Comparison of ENCODE assay signal across 9 mouse cellular contexts in the genomic region with DNA sequence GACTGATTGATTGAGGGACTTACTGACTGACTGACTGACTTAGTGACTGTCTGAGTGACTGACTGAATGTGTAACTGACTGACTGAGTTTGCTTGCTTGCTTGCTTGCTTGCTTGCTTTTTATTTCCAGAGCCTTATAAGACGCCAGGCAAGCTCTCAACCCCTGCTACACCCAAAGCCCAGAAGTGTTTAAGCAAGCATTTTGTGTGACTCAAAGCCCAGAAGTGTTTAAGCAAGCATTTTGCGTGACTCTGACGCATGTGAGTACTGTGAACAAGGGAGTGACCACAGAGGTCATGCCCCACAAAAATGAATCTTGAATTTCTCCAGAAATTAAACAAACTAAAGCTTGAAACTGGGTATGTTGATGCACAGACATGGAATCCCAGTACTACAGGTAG. TPM values are rescaled to one million over a fixed set of nuclear protein-coding genes. Genes with fewer than 3 reads are reported as not detected.
DNase-seq lines count a peak whose midpoint lies in the region; ATAC-seq lines count a peak whose summit lies in the region.
"Had no signal": no experiment of that assay in that cellular context is flagged by ENCODE, and none has a peak within 500 bp of the region (broad histone marks: within the 10 kb centered on the region; RNA-seq: fewer than 3 reads in every experiment).

No protein-coding gene starts in this region.

- H3K9ac ChIP-seq in heart, embryonic 11.5 days (ENCODE audit: low read depth, low read length): no peak overlapping the region
- 0 out of 2 replicates have a peak overlapping the region, but pooled peaks have one; percentile 66 for H3K9ac ChIP-seq in embryonic facial prominence, embryonic 14.5 days (ENCODE audit: low read depth, low read length)
- peak overlapping the region; percentile 71 for H3K9ac ChIP-seq in limb, embryonic 12.5 days (replicated peaks)
- H3K9ac ChIP-seq in midbrain, embryonic 15.5 days: no peak overlapping the region

- H3K4me2 ChIP-seq in heart, embryonic 11.5 days: peak overlapping the region; percentile 78
- H3K4me2 ChIP-seq in embryonic facial prominence, embryonic 14.5 days (ENCODE audit: low read depth, low read length): peak overlapping the region; percentile 60
- H3K4me2 ChIP-seq in limb, embryonic 12.5 days: peak overlapping the region; percentile 82
- peak overlapping the region; percentile 63 for H3K4me2 ChIP-seq in midbrain, embryonic 15.5 days

- no peak overlapping the region for H3K27ac ChIP-seq in heart, embryonic 11.5 days (ENCODE audit: low read depth, low read length)
- no peak overlapping the region for H3K27ac ChIP-seq in embryonic facial prominence, embryonic 14.5 days (replicated peaks; ENCODE audit: low read depth, low read length)
- no peak overlapping the region for H3K27ac ChIP-seq in limb, embryonic 12.5 days
- no peak overlapping the region for H3K27ac ChIP-seq in midbrain, embryonic 15.5 days

- 56% methylated on average over 3 of the region's 3 CpGs for WGBS in heart, embryonic 11.5 days (ENCODE audit: insufficient replicate concordance)
- WGBS in embryonic facial prominence, embryonic 14.5 days: 57% methylated on average over 3 of the region's 3 CpGs
- 68% methylated on average over 3 of the region's 3 CpGs for WGBS in limb, embryonic 12.5 days
- 65% methylated on average over 3 of the region's 3 CpGs for WGBS in midbrain, embryonic 15.5 days

- peaks cover 5% of the 10 kb centered on the region; the same call in 1 of the 2 replicates for H3K36me3 ChIP-seq in heart, embryonic 11.5 days (ENCODE audit: control insufficient read depth, insufficient read depth, low read length)
- H3K36me3 ChIP-seq in embryonic facial prominence, embryonic 14.5 days (ENCODE audit: control insufficient read depth, insufficient read depth, low read length): peaks cover 8% of the 10 kb centered on the region; the same call in 1 of the 2 replicates
- H3K36me3 ChIP-seq in limb, embryonic 12.5 days: peaks cover 10% of the 10 kb centered on the region
- H3K36me3 ChIP-seq in midbrain, embryonic 15.5 days (replicated peaks): no peaks in the 10 kb centered on the region

- peak overlapping the region; percentile 44; the same call in 1 of the 2 replicates for H3K4me3 ChIP-seq in heart, embryonic 11.5 days (ENCODE audit: low read depth, low read length)
- peak overlapping the region; percentile 51 for H3K4me3 ChIP-seq in embryonic facial prominence, embryonic 14.5 days (ENCODE audit: low read depth, low read length)
- peak overlapping the region; percentile 58 for H3K4me3 ChIP-seq in limb, embryonic 12.5 days (replicated peaks)
- no peak overlapping the region; the same call in 1 of the 2 replicates for H3K4me3 ChIP-seq in midbrain, embryonic 15.5 days

- ATAC-seq in heart, embryonic 11.5 days (replicated peaks; ENCODE audit: insufficient number of reproducible peaks, low FRiP score, low TSS enrichment): 0 out of 2 replicates have a peak, but pooled peaks have one; percentile 2
- no peak for ATAC-seq in embryonic facial prominence, embryonic 14.5 days (ENCODE audit: low read depth)
- no peak for ATAC-seq in limb, embryonic 12.5 days (ENCODE audit: insufficient number of reproducible peaks, insufficient read depth, low FRiP score, low TSS enrichment, low read depth)
- no peak for ATAC-seq in midbrain, embryonic 15.5 days (replicated peaks)

- DNase-seq in heart, postnatal 10 days: no peak
- DNase-seq in embryonic facial prominence, embryonic 14.5 days (ENCODE audit: low spot score): no peak
- DNase-seq in cerebellum, postnatal 10 days: no peak
- no peak for DNase-seq in cerebellum, adult 18-20 months
- DNase-seq in layer of hippocampus, adult 9-10 months (ENCODE audit: low spot score): no peak

- no peaks in the 10 kb centered on the region for H3K27me3 ChIP-seq in heart, embryonic 11.5 days (ENCODE audit: control insufficient read depth, insufficient read depth, low read length)
- H3K27me3 ChIP-seq in embryonic facial prominence, embryonic 14.5 days (replicated peaks; ENCODE audit: control insufficient read depth, insufficient read depth, low read length): no peaks in the 10 kb centered on the region
- H3K27me3 ChIP-seq in limb, embryonic 12.5 days: no peaks in the 10 kb centered on the region
- H3K27me3 ChIP-seq in midbrain, embryonic 15.5 days (replicated peaks): no peaks in the 10 kb centered on the region

- peaks cover 11% of the 10 kb centered on the region for H3K4me1 ChIP-seq in heart, embryonic 11.5 days (ENCODE audit: control insufficient read depth, insufficient read depth, low read length)
- H3K4me1 ChIP-seq in embryonic facial prominence, embryonic 14.5 days (ENCODE audit: control insufficient read depth, insufficient read depth, low read length): peaks cover 12% of the 10 kb centered on the region; the same call in 1 of the 2 replicates
- H3K4me1 ChIP-seq in limb, embryonic 12.5 days (replicated peaks): peaks cover 33% of the 10 kb centered on the region
- peaks cover 11% of the 10 kb centered on the region for H3K4me1 ChIP-seq in midbrain, embryonic 15.5 days

- intact Hi-C loops in heart, postnatal 10 days (cut with DNase I): no loop called here

- H3K9me3 ChIP-seq in heart, embryonic 11.5 days (replicated peaks; ENCODE audit: control insufficient read depth, low read length): no peaks in the 10 kb centered on the region
- H3K9me3 ChIP-seq in embryonic facial prominence, embryonic 14.5 days (ENCODE audit: control insufficient read depth, low read length): no peaks in the 10 kb centered on the region
- no peaks in the 10 kb centered on the region for H3K9me3 ChIP-seq in limb, embryonic 12.5 days
- no peaks in the 10 kb centered on the region for H3K9me3 ChIP-seq in midbrain, embryonic 15.5 days

RNA-seq across cellular contexts. Expression of gene Tpcn2, which starts 0.5 kb away (rescaled TPM):
- polyA plus RNA-seq in heart, embryonic 11.5 days (2014; fragmentation: Nextera tagmentation; extraction: Ambion mirVana): 2.1 and 3.1 TPM in 2 replicates
- 1 to 10 TPM; 5.5 to 7.6 TPM for total RNA-seq in heart, postnatal 10 days (2021)
- polyA plus RNA-seq in embryonic facial prominence, embryonic 14.5 days (2014; fragmentation: Nextera tagmentation; extraction: Ambion mirVana): 3.6 and 3.7 TPM in 2 replicates
- polyA plus RNA-seq in limb, embryonic 12.5 days (2016; fragmentation: Nextera tagmentation; extraction: Ambion mirVana): 9.1 and 10.2 TPM in 2 replicates
- polyA plus RNA-seq in midbrain, embryonic 15.5 days (2015; fragmentation: Nextera tagmentation; extraction: Ambion mirVana): 2.9 and 3.2 TPM in 2 replicates

RNA-seq across cellular contexts. Expression of gene Mrgprf, which starts 16.3 kb away (rescaled TPM):
- 0.11 and 0.17 TPM in 2 replicates for polyA plus RNA-seq in heart, embryonic 11.5 days (2014; fragmentation: Nextera tagmentation; extraction: Ambion mirVana)
- total RNA-seq in heart, postnatal 10 days (2021): 1 to 10 TPM; 7.1 to 8.0 TPM
- 7.5 and 10.0 TPM in 2 replicates for polyA plus RNA-seq in embryonic facial prominence, embryonic 14.5 days (2014; fragmentation: Nextera tagmentation; extraction: Ambion mirVana)
- polyA plus RNA-seq in limb, embryonic 12.5 days (2016; fragmentation: Nextera tagmentation; extraction: Ambion mirVana): 0.41 TPM in 1 of 2 replicates, not detected in the other
- 4.5 and 6.1 TPM in 2 replicates for polyA plus RNA-seq in midbrain, embryonic 15.5 days (2015; fragmentation: Nextera tagmentation; extraction: Ambion mirVana)

RNA-seq across cellular contexts. Expression of gene Mrgprd, which starts 30.3 kb away (rescaled TPM):
- polyA plus RNA-seq in heart, embryonic 11.5 days (2014; fragmentation: Nextera tagmentation; extraction: Ambion mirVana): not detected in 2 replicates
- total RNA-seq in heart, postnatal 10 days (2021): not detected
- not detected in 2 replicates for polyA plus RNA-seq in embryonic facial prominence, embryonic 14.5 days (2014; fragmentation: Nextera tagmentation; extraction: Ambion mirVana)
- polyA plus RNA-seq in limb, embryonic 12.5 days (2016; fragmentation: Nextera tagmentation; extraction: Ambion mirVana): not detected in 2 replicates
- not detected in 2 replicates for polyA plus RNA-seq in midbrain, embryonic 15.5 days (2015; fragmentation: Nextera tagmentation; extraction: Ambion mirVana)
- polyA plus RNA-seq: spleen, adult 2 months had no signal

Comparison
In these comparisons a context has a peak if more than half of its experiments do, and no peak if none do; other contexts are left out.
1. H3K9ac ChIP-seq: peak in embryonic facial prominence, embryonic 14.5 days (single experiment) and limb, embryonic 12.5 days (single experiment); none in heart, embryonic 11.5 days (single experiment) and midbrain, embryonic 15.5 days (single experiment).
2. Peak in every context shown above with its lines, with median percentiles within 50 percentile points of each other: H3K4me2 ChIP-seq.